Comparison of ENCODE assay signal across 8 mouse cellular contexts in the genomic region with DNA sequence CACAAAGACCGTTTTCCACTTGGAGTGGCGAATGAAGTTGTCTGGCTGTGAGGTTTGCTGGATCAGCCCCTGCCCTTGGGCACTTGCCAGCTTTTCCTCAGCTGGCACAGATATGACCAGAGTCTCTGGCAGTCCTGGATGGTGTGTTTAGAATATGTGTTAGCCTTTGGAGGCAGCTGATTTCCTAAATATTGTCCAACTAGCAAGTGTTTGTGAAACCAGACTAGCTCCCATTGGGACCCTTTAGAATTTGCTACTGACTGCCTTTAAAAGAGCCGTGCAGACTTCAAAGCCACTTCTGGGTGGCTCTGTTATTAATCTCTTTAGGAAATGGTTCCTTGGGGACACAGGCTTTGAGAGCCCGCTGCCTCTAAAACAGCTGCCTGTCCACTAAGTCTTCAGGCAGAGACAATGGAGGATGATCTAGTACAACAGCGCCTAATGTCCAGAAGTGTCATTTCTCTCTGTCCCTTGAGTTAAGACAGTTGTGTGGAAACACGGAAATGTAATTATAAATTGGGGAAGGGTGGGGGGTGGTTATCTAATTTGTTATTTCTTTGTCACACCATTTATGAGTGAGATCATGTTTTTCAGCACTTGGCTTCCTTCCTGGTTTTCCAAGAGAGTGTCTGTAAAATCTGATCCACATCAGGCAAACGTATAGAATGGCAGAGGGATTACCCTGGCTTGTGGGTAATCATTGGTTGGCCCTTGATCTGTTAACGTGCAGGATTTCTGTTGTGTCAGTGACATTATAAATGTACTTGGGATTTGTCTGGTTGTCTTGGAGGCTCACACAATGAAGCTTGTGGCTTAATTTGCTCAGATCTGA. TPM values are rescaled to one million over a fixed set of nuclear protein-coding genes. Genes with fewer than 3 reads are reported as not detected.
DNase-seq lines count a peak whose midpoint lies in the region; ATAC-seq lines count a peak whose summit lies in the region.

No protein-coding gene starts in this region.

- 48% methylated on average over 8 of the region's 8 CpGs for WGBS in forebrain, embryonic 12.5 days
- WGBS in forebrain, embryonic 10.5 days = 61% methylated on average over 8 of the region's 8 CpGs
- 33% methylated on average over 8 of the region's 8 CpGs for WGBS in limb, embryonic 13.5 days

- no peaks in the 10 kb centered on the region for H3K27me3 ChIP-seq in forebrain, embryonic 12.5 days
- no peaks in the 10 kb centered on the region for H3K27me3 ChIP-seq in forebrain, embryonic 10.5 days (ENCODE audit: poor library complexity, severe bottlenecking)
- peaks cover 12% of the 10 kb centered on the region for H3K27me3 ChIP-seq in limb, embryonic 13.5 days

- H3K36me3 ChIP-seq in forebrain, embryonic 12.5 days (replicated peaks) = no peaks in the 10 kb centered on the region
- no peaks in the 10 kb centered on the region for H3K36me3 ChIP-seq in forebrain, embryonic 10.5 days (replicated peaks)
- no peaks in the 10 kb centered on the region for H3K36me3 ChIP-seq in limb, embryonic 13.5 days

- H3K9me3 ChIP-seq in forebrain, embryonic 12.5 days = no peaks in the 10 kb centered on the region
- H3K9me3 ChIP-seq in forebrain, embryonic 10.5 days = no peaks in the 10 kb centered on the region
- no peaks in the 10 kb centered on the region for H3K9me3 ChIP-seq in limb, embryonic 13.5 days

- no peak overlapping the region for H3K9ac ChIP-seq in forebrain, embryonic 12.5 days
- H3K9ac ChIP-seq in limb, embryonic 13.5 days = no peak overlapping the region

- no peak overlapping the region for H3K4me2 ChIP-seq in forebrain, embryonic 12.5 days
- 0 out of 2 replicates have a peak overlapping the region, but pooled peaks have one; percentile 7 for H3K4me2 ChIP-seq in limb, embryonic 13.5 days (replicated peaks)

- no peak for DNase-seq in forebrain, embryonic 10.5 days (ENCODE audit: extremely low spot score, low spot score)
- DNase-seq in right cerebral cortex, postnatal 4 days = peak; percentile 29
- DNase-seq in right cerebral cortex, adult 2 months (ENCODE audit: low spot score in 2 of 2) = no peak
- no peak for DNase-seq in frontal cortex, postnatal 14 days (ENCODE audit: low spot score in 2 of 2)
- no peak for DNase-seq in c-Kit-positive CD71-positive TER-119-positive erythroid progenitor cells, embryonic 14.5 days (ENCODE audit: low spot score)
- DNase-seq in cerebellum, postnatal 36 days = no peak

- no peak for ATAC-seq in forebrain, embryonic 12.5 days (ENCODE audit: low FRiP score)
- ATAC-seq in limb, embryonic 13.5 days (ENCODE audit: low FRiP score, low read depth) = peak; percentile 58

- H3K4me1 ChIP-seq in forebrain, embryonic 12.5 days = peaks cover 23% of the 10 kb centered on the region
- peaks cover 32% of the 10 kb centered on the region for H3K4me1 ChIP-seq in forebrain, embryonic 10.5 days
- H3K4me1 ChIP-seq in limb, embryonic 13.5 days = peaks cover 26% of the 10 kb centered on the region

- peak overlapping the region; percentile 4 for H3K27ac ChIP-seq in forebrain, embryonic 12.5 days
- H3K27ac ChIP-seq in forebrain, embryonic 10.5 days = no peak overlapping the region
- H3K27ac ChIP-seq in limb, embryonic 13.5 days = no peak overlapping the region

- no peak overlapping the region for H3K4me3 ChIP-seq in forebrain, embryonic 12.5 days (replicated peaks)
- H3K4me3 ChIP-seq in forebrain, embryonic 10.5 days = no peak overlapping the region
- no peak overlapping the region for H3K4me3 ChIP-seq in limb, embryonic 13.5 days

RNA-seq across cellular contexts. Expression of a gene that starts 32.1 kb away (rescaled TPM):
- 25.9 and 32.7 TPM in 2 replicates for polyA plus RNA-seq in forebrain, embryonic 12.5 days (2016; fragmentation: Nextera tagmentation; extraction: Ambion mirVana)
- 12.9 and 16.2 TPM in 2 replicates for polyA plus RNA-seq in forebrain, embryonic 10.5 days (2016; fragmentation: Nextera tagmentation; extraction: Ambion mirVana)
- 19.1 and 20.5 TPM in 2 replicates for polyA plus RNA-seq in limb, embryonic 13.5 days (2015; fragmentation: Nextera tagmentation; extraction: Ambion mirVana)

RNA-seq across cellular contexts. Expression of a gene that starts 32.1 kb away (rescaled TPM):
- polyA plus RNA-seq in forebrain, embryonic 12.5 days (2016; fragmentation: Nextera tagmentation; extraction: Ambion mirVana) = 29.7 and 29.8 TPM in 2 replicates
- polyA plus RNA-seq in forebrain, embryonic 10.5 days (2016; fragmentation: Nextera tagmentation; extraction: Ambion mirVana) = 36.6 and 37.3 TPM in 2 replicates
- 36.4 and 37.6 TPM in 2 replicates for polyA plus RNA-seq in limb, embryonic 13.5 days (2015; fragmentation: Nextera tagmentation; extraction: Ambion mirVana)
